Mouse (Mus musculus): ENCODE results near the gene Uroc1. TPM values are rescaled to one million over a fixed set of nuclear protein-coding genes. Genes with fewer than 3 reads are reported as not detected.
A peak's percentile ranks its signal among the peaks of the same experiment; 100 is the strongest.

Uroc1 gene
- polyA plus RNA-seq, 1 experiment from 2014 or later: not detected

GRCm38 (mm10) chr6:90321811-90322210, 11.3 kb upstream of the Uroc1 start:
- no peak overlapping the region for H3K27ac ChIP-seq
- no peaks in the 10 kb centered on the region for H3K9me3 ChIP-seq
- no peak overlapping the region for H3K9ac ChIP-seq
- H3K4me3 ChIP-seq: no peak overlapping the region
- H3K36me3 ChIP-seq: no peaks in the 10 kb centered on the region
- no peaks in the 10 kb centered on the region for H3K27me3 ChIP-seq
- H3K4me2 ChIP-seq: no peak overlapping the region
- WGBS: 40% methylated on average over 4 of the region's 4 CpGs
- no peaks in the 10 kb centered on the region for H3K4me1 ChIP-seq
- ATAC-seq (ENCODE audit: borderline replicate concordance, extremely low read depth, low FRiP score, low TSS enrichment): no peak

GRCm38 (mm10) chr6:90324026-90324425, 9.1 kb upstream of the Uroc1 start:
- no peak overlapping the region for H3K4me3 ChIP-seq
- H3K27me3 ChIP-seq: no peaks in the 10 kb centered on the region
- ATAC-seq (ENCODE audit: borderline replicate concordance, extremely low read depth, low FRiP score, low TSS enrichment): no peak
- no peaks in the 10 kb centered on the region for H3K36me3 ChIP-seq
- H3K27ac ChIP-seq: no peak overlapping the region
- WGBS: 65% methylated on average over 3 of the region's 3 CpGs
- no peak overlapping the region for H3K9ac ChIP-seq
- H3K9me3 ChIP-seq: no peaks in the 10 kb centered on the region
- H3K4me1 ChIP-seq: no peaks in the 10 kb centered on the region
- no peak overlapping the region for H3K4me2 ChIP-seq

GRCm38 (mm10) chr6:90324463-90324862, 8.6 kb upstream of the Uroc1 start:
- no peak for ATAC-seq (ENCODE audit: borderline replicate concordance, extremely low read depth, low FRiP score, low TSS enrichment)
- no peaks in the 10 kb centered on the region for H3K36me3 ChIP-seq
- no peak overlapping the region for H3K27ac ChIP-seq
- H3K4me2 ChIP-seq: no peak overlapping the region
- H3K27me3 ChIP-seq: no peaks in the 10 kb centered on the region
- H3K4me1 ChIP-seq: no peaks in the 10 kb centered on the region
- WGBS: 45% methylated on average over 3 of the region's 3 CpGs
- H3K9ac ChIP-seq: no peak overlapping the region
- H3K9me3 ChIP-seq: no peaks in the 10 kb centered on the region
- no peak overlapping the region for H3K4me3 ChIP-seq

GRCm38 (mm10) chr6:90324991-90325390, 8.1 kb upstream of the Uroc1 start, which contains the start of gene Chst13:
Gene Chst13, minus strand, starts transcription at chr6:90325185.
- 0 out of 2 replicates have a peak within 1 kb of the TSS, but pooled peaks have one; percentile 10 for H3K4me3 ChIP-seq
- ATAC-seq (ENCODE audit: borderline replicate concordance, extremely low read depth, low FRiP score, low TSS enrichment): peak; percentile 72
- 7% methylated on average over 22 of the region's 22 CpGs for WGBS
- H3K9ac ChIP-seq: no peak within 1 kb of the TSS
- no peaks in the 10 kb centered on the region for H3K27me3 ChIP-seq
- H3K4me2 ChIP-seq: peak within 1 kb of the TSS; percentile 51
- no peaks in the 10 kb centered on the region for H3K36me3 ChIP-seq
- no peaks in the 10 kb centered on the region for H3K9me3 ChIP-seq
- H3K4me1 ChIP-seq: no peaks in the 10 kb centered on the region
- H3K27ac ChIP-seq: no peak within 1 kb of the TSS

- WGBS: 17% methylated on average over 6 of the region's 6 CpGs
- Histone ChIP-seq H3K27ac (no peak overlapping the region), H3K4me2 (no peak overlapping the region)
These were observed 5.4 kb upstream of the Uroc1 start for GRCm38 (mm10) chr6:90327670-90328069.

GRCm38 (mm10) chr6:90329953-90330352, 3.1 kb upstream of the Uroc1 start:
- Histone ChIP-seq H3K27ac (no peak overlapping the region), H3K4me1 (no peaks in the 10 kb centered on the region), H3K36me3 (no peaks in the 10 kb centered on the region), H3K4me3 (no peak overlapping the region), H3K9me3 (no peaks in the 10 kb centered on the region), H3K9ac (no peak overlapping the region), H3K4me2 (no peak overlapping the region), H3K27me3 (no peaks in the 10 kb centered on the region)
- ATAC-seq (ENCODE audit: borderline replicate concordance, extremely low read depth, low FRiP score, low TSS enrichment): 0 out of 2 replicates have a peak, but pooled peaks have one; percentile 29
- 9% methylated on average over 1 of the region's 1 CpGs for WGBS

More at GRCm38 (mm10) chr6:90327670-90328069, 5.4 kb upstream of the Uroc1 start:
- no peaks in the 10 kb centered on the region for H3K9me3 ChIP-seq
- H3K9ac ChIP-seq: no peak overlapping the region
- no peak overlapping the region for H3K4me3 ChIP-seq
- H3K27me3 ChIP-seq: no peaks in the 10 kb centered on the region
- no peaks in the 10 kb centered on the region for H3K4me1 ChIP-seq
- no peak for ATAC-seq (ENCODE audit: borderline replicate concordance, extremely low read depth, low FRiP score, low TSS enrichment)
- H3K36me3 ChIP-seq: no peaks in the 10 kb centered on the region

GRCm38 (mm10) chr6:90334244-90334643, 1.2 kb downstream of the Uroc1 start:
- no peaks in the 10 kb centered on the region for H3K36me3 ChIP-seq
- no peaks in the 10 kb centered on the region for H3K27me3 ChIP-seq
- no peak overlapping the region for H3K4me3 ChIP-seq
- no peak overlapping the region for H3K27ac ChIP-seq
- 53% methylated on average over 3 of the region's 3 CpGs for WGBS
- no peaks in the 10 kb centered on the region for H3K4me1 ChIP-seq
- no peak overlapping the region for H3K9ac ChIP-seq
- no peak overlapping the region for H3K4me2 ChIP-seq
- no peak for ATAC-seq (ENCODE audit: borderline replicate concordance, extremely low read depth, low FRiP score, low TSS enrichment)
- H3K9me3 ChIP-seq: no peaks in the 10 kb centered on the region

GRCm38 (mm10) chr6:90342343-90342742, 9.3 kb downstream of the Uroc1 start:
- 74% methylated on average over 2 of the region's 2 CpGs for WGBS
- Histone ChIP-seq H3K4me1 (no peaks in the 10 kb centered on the region), H3K4me3 (no peak overlapping the region), H3K4me2 (no peak overlapping the region), H3K27ac (no peak overlapping the region), H3K36me3 (no peaks in the 10 kb centered on the region), H3K9ac (no peak overlapping the region), H3K27me3 (no peaks in the 10 kb centered on the region), H3K9me3 (no peaks in the 10 kb centered on the region)
- ATAC-seq (ENCODE audit: borderline replicate concordance, extremely low read depth, low FRiP score, low TSS enrichment): no peak

- Histone ChIP-seq H3K4me1 (no peaks in the 10 kb centered on the region), H3K27ac (no peak overlapping the region), H3K4me3 (no peak overlapping the region), H3K9me3 (no peaks in the 10 kb centered on the region), H3K4me2 (no peak overlapping the region), H3K27me3 (no peaks in the 10 kb centered on the region), H3K9ac (no peak overlapping the region), H3K36me3 (no peaks in the 10 kb centered on the region)
- ATAC-seq (ENCODE audit: borderline replicate concordance, extremely low read depth, low FRiP score, low TSS enrichment): no peak
- 68% methylated on average over 4 of the region's 4 CpGs for WGBS
These were observed 14.1 kb downstream of the Uroc1 start for GRCm38 (mm10) chr6:90347183-90347582.

- Histone ChIP-seq H3K36me3 (no peaks in the 10 kb centered on the region), H3K27ac (no peak overlapping the region), H3K9me3 (no peaks in the 10 kb centered on the region), H3K4me2 (no peak overlapping the region), H3K4me3 (no peak overlapping the region), H3K27me3 (no peaks in the 10 kb centered on the region), H3K9ac (no peak overlapping the region), H3K4me1 (no peaks in the 10 kb centered on the region)
- 66% methylated on average over 4 of the region's 4 CpGs for WGBS
- no peak for ATAC-seq (ENCODE audit: borderline replicate concordance, extremely low read depth, low FRiP score, low TSS enrichment)
These were observed 15.4 kb downstream of the Uroc1 start for GRCm38 (mm10) chr6:90348500-90348899.

GRCm38 (mm10) chr6:90350011-90350410, 16.9 kb downstream of the Uroc1 start:
- Histone ChIP-seq H3K27me3 (no peaks in the 10 kb centered on the region), H3K4me3 (no peak overlapping the region), H3K4me2 (no peak overlapping the region), H3K9ac (no peak overlapping the region), H3K9me3 (no peaks in the 10 kb centered on the region), H3K36me3 (no peaks in the 10 kb centered on the region), H3K27ac (no peak overlapping the region), H3K4me1 (no peaks in the 10 kb centered on the region)
- ATAC-seq (ENCODE audit: borderline replicate concordance, extremely low read depth, low FRiP score, low TSS enrichment): no peak
- 45% methylated on average over 2 of the region's 2 CpGs for WGBS

- no peak overlapping the region for H3K4me3 ChIP-seq
- peaks cover 17% of the 10 kb centered on the region; the same call in 1 of the 2 replicates for H3K4me1 ChIP-seq
- H3K27ac ChIP-seq: no peak overlapping the region
- H3K9me3 ChIP-seq: no peaks in the 10 kb centered on the region
- no peaks in the 10 kb centered on the region for H3K36me3 ChIP-seq
- WGBS: 29% methylated on average over 5 of the region's 5 CpGs
- no peak overlapping the region for H3K9ac ChIP-seq
- no peak for ATAC-seq (ENCODE audit: borderline replicate concordance, extremely low read depth, low FRiP score, low TSS enrichment)
- no peak overlapping the region for H3K4me2 ChIP-seq
- no peaks in the 10 kb centered on the region for H3K27me3 ChIP-seq
These were observed 25.1 kb downstream of the Uroc1 start for GRCm38 (mm10) chr6:90358142-90358541.

DNA sequence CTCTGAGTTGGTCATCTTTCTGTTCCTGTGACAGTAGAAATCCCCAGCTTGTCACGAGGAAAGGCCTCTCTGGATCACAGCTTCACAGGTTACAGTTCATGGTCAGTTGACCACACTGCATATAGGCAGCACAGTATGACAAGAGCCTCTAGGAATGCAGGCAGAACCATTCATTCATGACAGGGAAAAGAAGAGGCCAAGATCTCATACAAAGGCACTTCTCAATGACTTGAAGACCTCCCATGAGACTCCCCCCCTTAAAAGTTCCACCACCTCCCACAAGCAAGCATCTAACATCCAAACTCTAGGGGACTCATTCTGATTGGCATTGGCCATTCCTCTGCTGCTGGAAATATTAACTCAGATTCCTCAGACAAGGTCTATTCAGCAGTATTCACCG, 26.4 kb downstream of the Uroc1 start:
- no peak for ATAC-seq (ENCODE audit: borderline replicate concordance, extremely low read depth, low FRiP score, low TSS enrichment)
- WGBS: 59% methylated on average over 2 of the region's 2 CpGs
- H3K4me2 ChIP-seq: no peak overlapping the region
- peaks cover 17% of the 10 kb centered on the region; the same call in 1 of the 2 replicates for H3K4me1 ChIP-seq
- no peak overlapping the region for H3K4me3 ChIP-seq
- no peak overlapping the region for H3K9ac ChIP-seq
- H3K36me3 ChIP-seq: no peaks in the 10 kb centered on the region
- H3K27ac ChIP-seq: no peak overlapping the region
- no peaks in the 10 kb centered on the region for H3K9me3 ChIP-seq
- no peaks in the 10 kb centered on the region for H3K27me3 ChIP-seq
